Mouse (Mus musculus): ENCODE data around the gene Ap2a1.

DNA sequence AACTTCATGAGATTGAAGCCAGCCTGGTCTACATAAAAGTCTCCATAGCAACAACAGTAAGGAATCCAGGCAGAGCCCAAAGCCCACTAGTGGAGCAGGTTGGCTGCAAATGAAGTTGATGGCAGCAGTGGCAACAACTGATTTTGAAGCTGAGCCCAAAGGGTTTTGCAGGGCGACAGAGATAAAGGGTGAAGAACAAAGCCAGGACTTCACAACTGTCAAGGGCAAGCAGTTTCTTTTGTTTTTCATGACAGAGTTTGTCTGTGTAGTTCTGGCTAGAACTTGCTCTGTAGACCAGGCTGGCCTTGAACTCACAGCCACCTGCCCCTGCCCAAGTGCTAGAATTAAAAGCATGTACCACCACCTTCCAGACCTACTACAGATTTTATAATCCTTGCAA lies 58.1 kb downstream of the Ap2a1 start:
- TF ChIP-seq CTCF (IDR thresholded peaks at IDR 0.05; ENCODE audit: control insufficient read depth, insufficient read depth, insufficient replicate concordance, low read depth, low read length) (no peak), POLR2A (IDR thresholded peaks at IDR 0.05; ENCODE audit: control insufficient read depth, low read depth, low read length) (no peak)

Measured in testis, adult 2 months (tissue).